In genomic region chr8:118239186-118239585, GRCm38 (mm10) we compare ENCODE assay signal across 10 mouse cellular contexts. TPM values are rescaled to one million over a fixed set of nuclear protein-coding genes. Genes with fewer than 3 reads are reported as not detected.
"Had no signal": no experiment of that assay in that cellular context is flagged by ENCODE, and none has a peak within 500 bp of the region (broad histone marks: within the 10 kb centered on the region; RNA-seq: fewer than 3 reads in every experiment).

No protein-coding gene starts in this region.

- DNase-seq: kidney, postnatal 10 days; layer of hippocampus, adult 9-11 months; layer of hippocampus, postnatal 36 days; lung, embryonic 14.5 days; lung, postnatal 10 days; lung, postnatal 4 days; midbrain, embryonic 14.5 days; right cerebral cortex, postnatal 25 days; thymus, postnatal 4 days had no signal

RNA-seq across cellular contexts. Expression of gene Cdh13, which starts 44.3 kb away (rescaled TPM):
- total RNA-seq: megakaryocyte, adult 5-6 weeks had no signal
